Mouse (Mus musculus): Measurements from ENCODE around the gene Trex2. TPM values are rescaled to one million over a fixed set of nuclear protein-coding genes. Genes with fewer than 3 reads are reported as not detected.

Trex2 gene
- polyA plus RNA-seq (2012; rRNA removed) = 0.14 TPM in 1 of 2 replicates, not detected in the other

- no peak within 1 kb of the TSS for H3K27ac ChIP-seq (ENCODE audit: insufficient read depth, low read length)
- no peak for TF ChIP-seq CTCF (IDR thresholded peaks at IDR 0.05; ENCODE audit: borderline replicate concordance, insufficient read depth, low read depth, low read length)
- TF ChIP-seq POLR2A (IDR thresholded peaks at IDR 0.05; ENCODE audit: borderline replicate concordance, insufficient read depth, low read length) = no peak
- H3K27me3 ChIP-seq (ENCODE audit: control insufficient read depth, insufficient read depth, low read length) = no peaks in the 10 kb centered on the region
- no peaks in the 10 kb centered on the region for H3K4me1 ChIP-seq (ENCODE audit: control insufficient read depth, insufficient read depth, low read length)
- no peak within 1 kb of the TSS for H3K4me3 ChIP-seq (replicated peaks; ENCODE audit: insufficient read depth, low read depth, low read length)
- DNase-seq = no peak
- WGBS = 81% methylated on average over 11 of the region's 11 CpGs
Observed at GRCm38 (mm10) chrX:73435252-73435651, at the start of gene Trex2. TSS of gene Trex2 (minus strand) at chrX:73435344.

- no peak for DNase-seq
- no peaks in the 10 kb centered on the region for H3K4me1 ChIP-seq (ENCODE audit: control insufficient read depth, insufficient read depth, low read length)
- no peak for TF ChIP-seq CTCF (IDR thresholded peaks at IDR 0.05; ENCODE audit: borderline replicate concordance, insufficient read depth, low read depth, low read length)
- TF ChIP-seq POLR2A (IDR thresholded peaks at IDR 0.05; ENCODE audit: borderline replicate concordance, insufficient read depth, low read length) = no peak
- H3K27me3 ChIP-seq (ENCODE audit: control insufficient read depth, insufficient read depth, low read length) = no peaks in the 10 kb centered on the region
- no peak overlapping the region for H3K27ac ChIP-seq (ENCODE audit: insufficient read depth, low read length)
- H3K4me3 ChIP-seq (replicated peaks; ENCODE audit: insufficient read depth, low read depth, low read length) = no peak overlapping the region
- 89% methylated on average over 4 of the region's 4 CpGs for WGBS
Observed at GRCm38 (mm10) chrX:73484870-73485269, 49.7 kb upstream of the Trex2 start.

- Histone ChIP-seq H3K27me3 (ENCODE audit: control insufficient read depth, insufficient read depth, low read length) (no peaks in the 10 kb centered on the region), H3K27ac (ENCODE audit: insufficient read depth, low read length) (no peak overlapping the region), H3K4me3 (replicated peaks; ENCODE audit: insufficient read depth, low read depth, low read length) (no peak overlapping the region), H3K4me1 (ENCODE audit: control insufficient read depth, insufficient read depth, low read length) (no peaks in the 10 kb centered on the region)
- DNase-seq = no peak
- WGBS = 73% methylated on average over 1 of the region's 1 CpGs
- TF ChIP-seq CTCF (IDR thresholded peaks at IDR 0.05; ENCODE audit: borderline replicate concordance, insufficient read depth, low read depth, low read length) = no peak
- no peak for TF ChIP-seq POLR2A (IDR thresholded peaks at IDR 0.05; ENCODE audit: borderline replicate concordance, insufficient read depth, low read length)
Observed at GRCm38 (mm10) chrX:73484076-73484475, 48.9 kb upstream of the Trex2 start.

GRCm38 (mm10) chrX:73483484-73483810 is 48.3 kb upstream of the Trex2 start, which contains the start of gene Bgn:
TSS of gene Bgn (plus strand) at chrX:73483602.
- 21% methylated on average over 8 of the region's 14 CpGs for WGBS
- H3K4me3 ChIP-seq (replicated peaks; ENCODE audit: insufficient read depth, low read depth, low read length) = no peak within 1 kb of the TSS
- no peaks in the 10 kb centered on the region for H3K4me1 ChIP-seq (ENCODE audit: control insufficient read depth, insufficient read depth, low read length)
- no peak within 1 kb of the TSS for H3K27ac ChIP-seq (ENCODE audit: insufficient read depth, low read length)
- no peak for TF ChIP-seq CTCF (IDR thresholded peaks at IDR 0.05; ENCODE audit: borderline replicate concordance, insufficient read depth, low read depth, low read length)
- no peak for TF ChIP-seq POLR2A (IDR thresholded peaks at IDR 0.05; ENCODE audit: borderline replicate concordance, insufficient read depth, low read length)
- no peak for DNase-seq
- H3K27me3 ChIP-seq (ENCODE audit: control insufficient read depth, insufficient read depth, low read length) = no peaks in the 10 kb centered on the region

GRCm38 (mm10) chrX:73482643-73483483 is 47.7 kb upstream of the Trex2 start:
- Histone ChIP-seq H3K4me3 (replicated peaks; ENCODE audit: insufficient read depth, low read depth, low read length) (no peak overlapping the region), H3K27ac (ENCODE audit: insufficient read depth, low read length) (no peak overlapping the region), H3K27me3 (ENCODE audit: control insufficient read depth, insufficient read depth, low read length) (no peaks in the 10 kb centered on the region), H3K4me1 (ENCODE audit: control insufficient read depth, insufficient read depth, low read length) (no peaks in the 10 kb centered on the region)
- TF ChIP-seq CTCF (IDR thresholded peaks at IDR 0.05; ENCODE audit: borderline replicate concordance, insufficient read depth, low read depth, low read length) (no peak), POLR2A (IDR thresholded peaks at IDR 0.05; ENCODE audit: borderline replicate concordance, insufficient read depth, low read length) (no peak)
- WGBS = 51% methylated on average over 4 of the region's 4 CpGs
- DNase-seq = no peak

- WGBS = 71% methylated on average over 2 of the region's 2 CpGs
- no peak for DNase-seq
- Histone ChIP-seq H3K4me1 (ENCODE audit: control insufficient read depth, insufficient read depth, low read length) (no peaks in the 10 kb centered on the region), H3K4me3 (replicated peaks; ENCODE audit: insufficient read depth, low read depth, low read length) (no peak overlapping the region), H3K27ac (ENCODE audit: insufficient read depth, low read length) (no peak overlapping the region), H3K27me3 (ENCODE audit: control insufficient read depth, insufficient read depth, low read length) (no peaks in the 10 kb centered on the region)
- TF ChIP-seq POLR2A (IDR thresholded peaks at IDR 0.05; ENCODE audit: borderline replicate concordance, insufficient read depth, low read length) (no peak), CTCF (IDR thresholded peaks at IDR 0.05; ENCODE audit: borderline replicate concordance, insufficient read depth, low read depth, low read length) (no peak)
Observed at GRCm38 (mm10) chrX:73480334-73480733, 45.2 kb upstream of the Trex2 start.

- Histone ChIP-seq H3K4me3 (replicated peaks; ENCODE audit: insufficient read depth, low read depth, low read length) (no peak overlapping the region), H3K4me1 (ENCODE audit: control insufficient read depth, insufficient read depth, low read length) (no peaks in the 10 kb centered on the region), H3K27ac (ENCODE audit: insufficient read depth, low read length) (no peak overlapping the region), H3K27me3 (ENCODE audit: control insufficient read depth, insufficient read depth, low read length) (no peaks in the 10 kb centered on the region)
- no peak for TF ChIP-seq POLR2A (IDR thresholded peaks at IDR 0.05; ENCODE audit: borderline replicate concordance, insufficient read depth, low read length)
- no peak for DNase-seq
Observed at GRCm38 (mm10) chrX:73479656-73480055, 44.5 kb upstream of the Trex2 start.

GRCm38 (mm10) chrX:73477500-73477899 is 42.4 kb upstream of the Trex2 start:
- H3K27ac ChIP-seq (ENCODE audit: insufficient read depth, low read length) = no peak overlapping the region
- no peak for DNase-seq
- no peaks in the 10 kb centered on the region for H3K4me1 ChIP-seq (ENCODE audit: control insufficient read depth, insufficient read depth, low read length)
- H3K27me3 ChIP-seq (ENCODE audit: control insufficient read depth, insufficient read depth, low read length) = no peaks in the 10 kb centered on the region
- H3K4me3 ChIP-seq (replicated peaks; ENCODE audit: insufficient read depth, low read depth, low read length) = no peak overlapping the region
- TF ChIP-seq POLR2A (IDR thresholded peaks at IDR 0.05; ENCODE audit: borderline replicate concordance, insufficient read depth, low read length) (no peak), CTCF (IDR thresholded peaks at IDR 0.05; ENCODE audit: borderline replicate concordance, insufficient read depth, low read depth, low read length) (no peak)
- WGBS = 54% methylated on average over 2 of the region's 2 CpGs

Data from cerebellum, adult 2 months (tissue).